Mouse (Mus musculus): ENCODE data around the gene Utp3.

DNA sequence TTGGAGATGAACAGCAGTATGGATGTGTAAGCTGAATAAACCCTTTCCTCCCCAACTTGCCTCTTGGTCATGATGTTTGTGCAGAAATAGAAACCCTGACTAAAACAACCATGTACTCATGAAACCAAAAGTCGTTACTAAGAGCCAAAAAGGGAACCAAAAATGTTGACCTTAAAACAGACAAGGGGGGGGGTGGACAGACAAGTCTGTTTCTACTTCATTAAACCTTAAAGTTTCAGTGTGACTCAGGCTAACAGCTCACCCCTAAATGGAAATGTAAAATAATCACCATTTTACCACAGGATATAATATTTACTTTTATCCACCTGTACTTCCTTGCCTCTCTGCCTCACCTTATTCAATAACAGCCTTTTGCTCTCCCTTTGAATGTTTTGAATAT lies 45.7 kb upstream of the Utp3 start:
- TF ChIP-seq CTCF (IDR thresholded peaks at IDR 0.05; ENCODE audit: control insufficient read depth, insufficient read depth, insufficient replicate concordance, low read depth, low read length) = no peak
- TF ChIP-seq POLR2A (IDR thresholded peaks at IDR 0.05; ENCODE audit: control insufficient read depth, low read depth, low read length) = no peak
